ENCODE assay signal across 8 mouse cellular contexts in the genomic region with DNA sequence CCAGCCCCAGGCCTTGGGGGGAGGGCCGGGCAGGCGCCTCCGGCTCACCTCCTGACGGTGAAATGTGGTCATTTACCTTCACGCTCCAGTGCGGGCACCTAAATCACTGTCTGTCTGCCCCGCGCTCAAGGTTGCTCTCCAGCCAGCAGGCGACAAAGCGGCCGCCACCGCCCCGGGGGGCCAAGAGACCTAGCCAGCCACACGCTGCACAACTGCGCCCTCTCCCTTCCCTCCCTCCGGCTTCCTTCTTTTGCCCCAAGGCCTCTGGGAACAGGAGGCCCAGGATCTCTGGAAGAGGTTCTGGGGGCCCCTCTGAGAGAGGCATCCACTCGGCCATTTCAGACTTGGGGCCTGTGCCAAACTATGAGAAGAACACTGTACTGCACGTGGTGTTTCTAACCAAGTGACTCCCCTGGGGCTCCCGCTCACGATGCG. TPM values are rescaled to one million over a fixed set of nuclear protein-coding genes. Genes with fewer than 3 reads are reported as not detected.
DNase-seq lines count a peak whose midpoint lies in the region; ATAC-seq lines count a peak whose summit lies in the region.

No protein-coding gene starts in this region.

- intact Hi-C loops in gastrocnemius, postnatal 14 days (cut with DNase I; ENCODE audit: low total_unique reads), result no loop called here

- no peaks in the 10 kb centered on the region for H3K4me1 ChIP-seq in liver, embryonic 11.5 days (replicated peaks; ENCODE audit: control insufficient read depth, insufficient read depth, low read length)
- H3K4me1 ChIP-seq in liver, embryonic 12.5 days, result 0 out of 2 replicates have a peak, but pooled peaks cover 6% of the 10 kb centered on the region
- H3K4me1 ChIP-seq in embryonic facial prominence, embryonic 13.5 days, result peaks cover 27% of the 10 kb centered on the region
- H3K4me1 ChIP-seq in intestine, embryonic 15.5 days (replicated peaks), result peaks cover 13% of the 10 kb centered on the region
- H3K4me1 ChIP-seq in midbrain, embryonic 14.5 days (ENCODE audit: control insufficient read depth, insufficient read depth, low read length), result peaks cover 51% of the 10 kb centered on the region

- no peak overlapping the region for H3K27ac ChIP-seq in liver, embryonic 11.5 days (ENCODE audit: low read depth, low read length)
- no peak overlapping the region for H3K27ac ChIP-seq in liver, embryonic 12.5 days
- no peak overlapping the region for H3K27ac ChIP-seq in embryonic facial prominence, embryonic 13.5 days
- no peak overlapping the region for H3K27ac ChIP-seq in intestine, embryonic 15.5 days
- no peak overlapping the region for H3K27ac ChIP-seq in midbrain, embryonic 14.5 days (replicated peaks; ENCODE audit: low read depth, low read length)

- no peaks in the 10 kb centered on the region for H3K9me3 ChIP-seq in liver, embryonic 11.5 days (ENCODE audit: control insufficient read depth, low read length)
- no peaks in the 10 kb centered on the region for H3K9me3 ChIP-seq in liver, embryonic 12.5 days (replicated peaks)
- H3K9me3 ChIP-seq in embryonic facial prominence, embryonic 13.5 days, result no peaks in the 10 kb centered on the region
- no peaks in the 10 kb centered on the region for H3K9me3 ChIP-seq in intestine, embryonic 15.5 days
- no peaks in the 10 kb centered on the region for H3K9me3 ChIP-seq in midbrain, embryonic 14.5 days (ENCODE audit: control insufficient read depth, low read length)

- no peaks in the 10 kb centered on the region for H3K36me3 ChIP-seq in liver, embryonic 11.5 days (ENCODE audit: control insufficient read depth, insufficient read depth, low read length)
- no peaks in the 10 kb centered on the region for H3K36me3 ChIP-seq in liver, embryonic 12.5 days
- H3K36me3 ChIP-seq in embryonic facial prominence, embryonic 13.5 days, result no peaks in the 10 kb centered on the region
- no peaks in the 10 kb centered on the region for H3K36me3 ChIP-seq in intestine, embryonic 15.5 days
- H3K36me3 ChIP-seq in midbrain, embryonic 14.5 days (ENCODE audit: control insufficient read depth, insufficient read depth, low read length), result no peaks in the 10 kb centered on the region

- DNase-seq in liver, embryonic 11.5 days (ENCODE audit: low spot score), result no peak
- peak; percentile 65 for DNase-seq in midbrain, embryonic 14.5 days
- DNase-seq in gastrocnemius, adult 18-20 months (ENCODE audit: low spot score), result no peak
- no peak for DNase-seq in gastrocnemius, postnatal 14 days

- ATAC-seq in liver, embryonic 11.5 days (replicated peaks; ENCODE audit: low FRiP score), result no peak
- ATAC-seq in liver, embryonic 12.5 days, result no peak
- ATAC-seq in embryonic facial prominence, embryonic 13.5 days (ENCODE audit: insufficient number of reproducible peaks, insufficient read depth, low FRiP score, low TSS enrichment, low read depth), result no peak
- ATAC-seq in intestine, embryonic 15.5 days, result peak; percentile 55
- ATAC-seq in midbrain, embryonic 14.5 days (ENCODE audit: low FRiP score, low TSS enrichment), result no peak
- ATAC-seq in inflammation-experienced regulatory T-cells, adult 6 months, result no peak

- H3K4me2 ChIP-seq in liver, embryonic 11.5 days, result peak overlapping the region; percentile 12; the same call in 1 of the 2 replicates
- H3K4me2 ChIP-seq in liver, embryonic 12.5 days, result no peak overlapping the region
- H3K4me2 ChIP-seq in embryonic facial prominence, embryonic 13.5 days, result peak overlapping the region; percentile 52
- H3K4me2 ChIP-seq in intestine, embryonic 15.5 days (replicated peaks), result peak overlapping the region; percentile 56
- peak overlapping the region; percentile 32; the same call in 1 of the 2 replicates for H3K4me2 ChIP-seq in midbrain, embryonic 14.5 days (ENCODE audit: low read length)

- no peak overlapping the region for H3K9ac ChIP-seq in liver, embryonic 11.5 days (ENCODE audit: low read depth, low read length)
- H3K9ac ChIP-seq in liver, embryonic 12.5 days, result no peak overlapping the region
- H3K9ac ChIP-seq in embryonic facial prominence, embryonic 13.5 days, result 0 out of 2 replicates have a peak overlapping the region, but pooled peaks have one; percentile 49
- no peak overlapping the region for H3K9ac ChIP-seq in intestine, embryonic 15.5 days
- no peak overlapping the region for H3K9ac ChIP-seq in midbrain, embryonic 14.5 days (replicated peaks; ENCODE audit: low read length)

- 11% methylated on average over 20 of the region's 21 CpGs for WGBS in liver, embryonic 11.5 days
- 8% methylated on average over 21 of the region's 21 CpGs for WGBS in liver, embryonic 12.5 days (ENCODE audit: insufficient replicate concordance)
- WGBS in embryonic facial prominence, embryonic 13.5 days, result 2% methylated on average over 21 of the region's 21 CpGs
- WGBS in intestine, embryonic 15.5 days, result 5% methylated on average over 21 of the region's 21 CpGs
- WGBS in midbrain, embryonic 14.5 days, result 5% methylated on average over 21 of the region's 21 CpGs

- no peak overlapping the region for H3K4me3 ChIP-seq in liver, embryonic 11.5 days (ENCODE audit: low read depth, low read length)
- H3K4me3 ChIP-seq in liver, embryonic 12.5 days, result no peak overlapping the region
- H3K4me3 ChIP-seq in embryonic facial prominence, embryonic 13.5 days, result peak overlapping the region; percentile 12; the same call in 1 of the 2 replicates
- 0 out of 2 replicates have a peak overlapping the region, but pooled peaks have one; percentile 7 for H3K4me3 ChIP-seq in intestine, embryonic 15.5 days (replicated peaks)
- no peak overlapping the region for H3K4me3 ChIP-seq in midbrain, embryonic 14.5 days (replicated peaks; ENCODE audit: low read depth, low read length)

- H3K27me3 ChIP-seq in liver, embryonic 11.5 days (replicated peaks; ENCODE audit: control insufficient read depth, insufficient read depth, low read length), result peaks cover 39% of the 10 kb centered on the region
- H3K27me3 ChIP-seq in liver, embryonic 12.5 days (replicated peaks), result peaks cover 88% of the 10 kb centered on the region
- peaks cover 77% of the 10 kb centered on the region for H3K27me3 ChIP-seq in embryonic facial prominence, embryonic 13.5 days
- H3K27me3 ChIP-seq in intestine, embryonic 15.5 days (replicated peaks), result peaks cover 3% of the 10 kb centered on the region; the same call in 1 of the 2 replicates
- peaks cover 7% of the 10 kb centered on the region; the same call in 1 of the 2 replicates for H3K27me3 ChIP-seq in midbrain, embryonic 14.5 days (ENCODE audit: control insufficient read depth, insufficient read depth, low read length)

RNA-seq across cellular contexts. Expression of a gene that starts 54.8 kb away (rescaled TPM):
- 19.4 and 20.5 TPM in 2 replicates for polyA plus RNA-seq in liver, embryonic 11.5 days (2014; fragmentation: Nextera tagmentation; extraction: Ambion mirVana)
- 18.6 and 20.6 TPM in 2 replicates for polyA plus RNA-seq in liver, embryonic 12.5 days (2016; fragmentation: Nextera tagmentation; extraction: Ambion mirVana)
- polyA plus RNA-seq in embryonic facial prominence, embryonic 13.5 days (2015; fragmentation: Nextera tagmentation; extraction: Ambion mirVana), result 10.3 and 10.4 TPM in 2 replicates
- 16.0 and 16.3 TPM in 2 replicates for polyA plus RNA-seq in intestine, embryonic 15.5 days (2015; fragmentation: Nextera tagmentation; extraction: Ambion mirVana)
- 8.5 and 11.9 TPM in 2 replicates for polyA plus RNA-seq in midbrain, embryonic 14.5 days (2014; fragmentation: Nextera tagmentation; extraction: Ambion mirVana)
- total RNA-seq in gastrocnemius, adult 18-20 months (2021), result 1 to 10 TPM; 4.7 to 6.2 TPM
- 1 to 10 TPM; 4.3 to 4.9 TPM for total RNA-seq in gastrocnemius, postnatal 14 days (2021)
- polyA plus RNA-seq in inflammation-experienced regulatory T-cells, adult 6 months (2017; shearing (Covaris generic)), result 10 to 100 TPM in 2 of 3 experiments, 1 to 10 TPM in 1; 5.1 to 11.7 (median 10.2) TPM

Comparison
In these comparisons a context has a peak if more than half of its experiments do, and no peak if none do; other contexts are left out.
1. H3K4me3 ChIP-seq: peak in embryonic facial prominence, embryonic 13.5 days (single experiment) and intestine, embryonic 15.5 days (single experiment); none in liver, embryonic 11.5 days (single experiment), liver, embryonic 12.5 days (single experiment) and midbrain, embryonic 14.5 days (single experiment).